Mouse (Mus musculus): ENCODE measurements at regions not wholly inside any gene's neighbourhood (a gene's known extent, or its start where the extent isn't known, plus 50 kb on each side); places are given as distances from the start of the nearest gene placed in this dataset.
"Not testable (repeated sequence)": the region's sequence is repeated elsewhere in the genome, so short reads cannot be mapped to it uniquely, and the experiment has no call there.

- no peak for DNase-seq
Observed at GRCm38 (mm10) chr14:120755389-120755788, 155.6 kb upstream of the Ipo5 start.

GRCm38 (mm10) chr14:120758200-120758830 lies 152.7 kb upstream of the Ipo5 start:
- DNase-seq = no peak

GRCm38 (mm10) chr14:120762168-120762567 lies 148.9 kb upstream of the Ipo5 start:
- DNase-seq = no peak

- no peak for DNase-seq
Observed at GRCm38 (mm10) chr14:120762733-120763132, 148.3 kb upstream of the Ipo5 start.

GRCm38 (mm10) chr14:120763796-120764195 lies 147.2 kb upstream of the Ipo5 start:
- no peak for DNase-seq

GRCm38 (mm10) chr14:120764386-120764785 lies 146.6 kb upstream of the Ipo5 start:
- no peak for DNase-seq

- DNase-seq = no peak
Observed at GRCm38 (mm10) chr14:120766451-120766850, 144.6 kb upstream of the Ipo5 start.

GRCm38 (mm10) chr14:120770579-120770978 lies 140.4 kb upstream of the Ipo5 start:
- no peak for DNase-seq

GRCm38 (mm10) chr14:120773001-120773400 lies 138.0 kb upstream of the Ipo5 start:
- not testable (repeated sequence) for DNase-seq

- no peak for DNase-seq
Observed at GRCm38 (mm10) chr14:120791828-120792554, 119.0 kb upstream of the Ipo5 start.

GRCm38 (mm10) chr14:120797916-120798490 lies 113.0 kb upstream of the Ipo5 start:
- no peak for DNase-seq

- DNase-seq = no peak
Observed at GRCm38 (mm10) chr14:120803191-120803590, 107.8 kb upstream of the Ipo5 start.

GRCm38 (mm10) chr14:120803739-120804138 lies 107.3 kb upstream of the Ipo5 start:
- DNase-seq = no peak

- DNase-seq = no peak
Observed at GRCm38 (mm10) chr14:120804183-120804848, 106.7 kb upstream of the Ipo5 start.

- DNase-seq = no peak
Observed at GRCm38 (mm10) chr14:120805137-120805536, 105.9 kb upstream of the Ipo5 start.

- not testable (repeated sequence) for DNase-seq
Observed at GRCm38 (mm10) chr14:120805816-120806552, 105.0 kb upstream of the Ipo5 start.

GRCm38 (mm10) chr14:120806553-120806893 lies 104.5 kb upstream of the Ipo5 start:
- no peak for DNase-seq

GRCm38 (mm10) chr14:120809321-120809720 lies 101.7 kb upstream of the Ipo5 start:
- no peak for DNase-seq

GRCm38 (mm10) chr14:120813938-120814337 lies 97.1 kb upstream of the Ipo5 start:
- DNase-seq = no peak

GRCm38 (mm10) chr14:120815126-120815525 lies 95.9 kb upstream of the Ipo5 start:
- not testable (repeated sequence) for DNase-seq

GRCm38 (mm10) chr14:120816529-120816928 lies 94.5 kb upstream of the Ipo5 start:
- DNase-seq = no peak

GRCm38 (mm10) chr14:120826187-120826586 lies 84.8 kb upstream of the Ipo5 start:
- no peak for DNase-seq

Measured in gastrocnemius, postnatal 10 days (tissue).